Mouse (Mus musculus) limb, embryonic 14.5 days (tissue): Measurements from ENCODE around the gene Pde4b. TPM values are rescaled to one million over a fixed set of nuclear protein-coding genes. Genes with fewer than 3 reads are reported as not detected.
"Not testable (repeated sequence)": the region's sequence is repeated elsewhere in the genome, so short reads cannot be mapped to it uniquely, and the experiment has no call there.

Source experiments
- ATAC-seq: fragments of 200-750 bp; cut with Nextera tagmentation; 2 replicates; pipeline ENCODE4 v1.8.0; 2017; ENCODE audit warnings: low read depth, moderate number of reproducible peaks, moderate TSS enrichment; ENCODE audit not compliant: low FRiP score
- DNase-seq: peaks from one replicate; pipeline ENCODE4 v3.0.0-alpha.2; 2015; ENCODE audit warnings: low spot score
- H3K27ac ChIP-seq: fragments of 300-500 bp; sonication (generic); replicated peaks from 2 replicates; pipeline ENCODE4 v1.5.1; 2014; ENCODE audit warnings: low read depth, mild to moderate bottlenecking, low read length, moderate library complexity, mixed read lengths
- H3K27me3 ChIP-seq: fragments of 300-500 bp; sonication (generic); 2 replicates; pipeline ENCODE4 v1.6.1; 2014; ENCODE audit warnings: low read length, mixed read lengths; ENCODE audit not compliant: control insufficient read depth, insufficient read depth
- H3K36me3 ChIP-seq: fragments of 300-500 bp; sonication (generic); 2 replicates; pipeline ENCODE4 v1.6.1; 2014; ENCODE audit warnings: mild to moderate bottlenecking, low read length, moderate library complexity, mixed read lengths; ENCODE audit not compliant: control insufficient read depth, insufficient read depth
- H3K4me1 ChIP-seq: fragments of 300-500 bp; sonication (generic); 2 replicates; pipeline ENCODE4 v1.6.1; 2014; ENCODE audit warnings: antibody characterized with exemption, low read length, mixed read lengths; ENCODE audit not compliant: control insufficient read depth, insufficient read depth
- H3K4me2 ChIP-seq: fragments of 300-500 bp; sonication (generic); replicated peaks from 2 replicates; pipeline ENCODE4 v1.6.1; 2014; ENCODE audit warnings: low read depth, mild to moderate bottlenecking, low read length, moderate library complexity; ENCODE audit not compliant: severe bottlenecking
- H3K4me3 ChIP-seq: fragments of 300-500 bp; sonication (generic); replicated peaks from 2 replicates; pipeline ENCODE4 v1.5.1; 2014; ENCODE audit warnings: low read length
- H3K9ac ChIP-seq: fragments of 300-500 bp; sonication (generic); 2 replicates; pipeline ENCODE4 v1.6.1; 2014; ENCODE audit warnings: mild to moderate bottlenecking, low read depth, low read length, moderate library complexity; ENCODE audit not compliant: severe bottlenecking
- H3K9me3 ChIP-seq: fragments of 300-500 bp; sonication (generic); 2 replicates; pipeline ENCODE4 v1.6.1; 2016; ENCODE audit warnings: low read length; ENCODE audit not compliant: control insufficient read depth
- POLR2A ChIP-seq: fragments of 200-500 bp; IDR thresholded peaks from 2 replicates; pipeline ENCODE4 v1.8.0; 2012; ENCODE audit warnings: inconsistent platforms, mild to moderate bottlenecking, moderate library complexity, borderline replicate concordance; ENCODE audit not compliant: insufficient read depth, insufficient read length; ENCODE audit errors: extremely low read depth
- WGBS: fragments of 180-500 bp; shearing (Covaris S2); extraction: QIAGEN DNeasy Blood & Tissue Kit; methylation state at CpG from one replicate; pipeline ENCODE4 v1.1.7; 2014; 5-methylcytosine and 5-hydroxymethylcytosine counted together
- polyA plus RNA-seq, 2 experiments: library from polyadenylated mRNA; depleted of rRNA in 1 of 2; stranded (reverse) in 1 of 2; unstranded in 1 of 2; fragments of >200 nt; fragmentation: Nextera tagmentation in 1 of 2; extraction: Ambion mirVana in 1 of 2; gene quantifications; 2 replicates each; pipeline versions ENCODE4 v1.2.1 to v1.2.3; 2012 to 2014

Gene Pde4b
- polyA plus RNA-seq, 2 experiments: 14.4 to 18.3 TPM

GRCm38 (mm10) chr4:102486921-102487240 is 399.5 kb downstream of the Pde4b start:
- TF ChIP-seq POLR2A: no peak

GRCm38 (mm10) chr4:102488000-102488399 is 400.7 kb downstream of the Pde4b start:
- ATAC-seq: no peak

More at GRCm38 (mm10) chr4:102486921-102487240, 399.5 kb downstream of the Pde4b start:
- H3K4me2 ChIP-seq: no peak overlapping the region
- WGBS: 77% methylated on average over 3 of the region's 3 CpGs
- H3K36me3 ChIP-seq: no peaks in the 10 kb centered on the region
- ATAC-seq (no peak), DNase-seq (no peak)
- no peak overlapping the region for H3K27ac ChIP-seq
- no peak overlapping the region for H3K9ac ChIP-seq
- 0 out of 2 replicates have a peak, but pooled peaks cover 13% of the 10 kb centered on the region for H3K4me1 ChIP-seq
- no peaks in the 10 kb centered on the region for H3K9me3 ChIP-seq
- H3K27me3 ChIP-seq: no peaks in the 10 kb centered on the region
- H3K4me3 ChIP-seq: no peak overlapping the region

GRCm38 (mm10) chr4:102491468-102492123 is 404.3 kb downstream of the Pde4b start:
- Histone ChIP-seq H3K4me2 (no peak overlapping the region), H3K9me3 (no peaks in the 10 kb centered on the region), H3K4me1 (peaks cover 31% of the 10 kb centered on the region), H3K36me3 (no peaks in the 10 kb centered on the region), H3K27ac (no peak overlapping the region), H3K9ac (no peak overlapping the region), H3K27me3 (no peaks in the 10 kb centered on the region), H3K4me3 (no peak overlapping the region)
- peak; percentile 29; the same call in 1 of the 2 replicates for ATAC-seq
- peak; percentile 62 for DNase-seq
- no peak for TF ChIP-seq POLR2A
- 21% methylated on average over 11 of the region's 11 CpGs for WGBS

More at GRCm38 (mm10) chr4:102488000-102488399, 400.7 kb downstream of the Pde4b start:
- H3K27me3 ChIP-seq: no peaks in the 10 kb centered on the region
- H3K4me3 ChIP-seq: no peak overlapping the region
- 0 out of 2 replicates have a peak, but pooled peaks cover 13% of the 10 kb centered on the region for H3K4me1 ChIP-seq
- no peak overlapping the region for H3K4me2 ChIP-seq
- no peak overlapping the region for H3K9ac ChIP-seq
- 10% methylated on average over 2 of the region's 2 CpGs for WGBS
- no peak overlapping the region for H3K27ac ChIP-seq
- H3K9me3 ChIP-seq: no peaks in the 10 kb centered on the region
- no peak for DNase-seq
- H3K36me3 ChIP-seq: no peaks in the 10 kb centered on the region
- no peak for TF ChIP-seq POLR2A

- no peaks in the 10 kb centered on the region for H3K27me3 ChIP-seq
- no peak for TF ChIP-seq POLR2A
- no peak overlapping the region for H3K27ac ChIP-seq
- no peak overlapping the region for H3K9ac ChIP-seq
- H3K4me2 ChIP-seq: no peak overlapping the region
- H3K9me3 ChIP-seq: no peaks in the 10 kb centered on the region
- ATAC-seq: no peak
- H3K36me3 ChIP-seq: no peaks in the 10 kb centered on the region
- H3K4me3 ChIP-seq: no peak overlapping the region
- peaks cover 38% of the 10 kb centered on the region for H3K4me1 ChIP-seq
- 73% methylated on average over 5 of the region's 5 CpGs for WGBS
- no peak for DNase-seq
Observed at GRCm38 (mm10) chr4:102492911-102493310, 405.6 kb downstream of the Pde4b start.

GRCm38 (mm10) chr4:102493342-102494128 is 406.2 kb downstream of the Pde4b start:
- Histone ChIP-seq H3K9me3 (no peaks in the 10 kb centered on the region), H3K27me3 (no peaks in the 10 kb centered on the region), H3K9ac (no peak overlapping the region), H3K36me3 (no peaks in the 10 kb centered on the region), H3K4me2 (no peak overlapping the region), H3K27ac (no peak overlapping the region), H3K4me1 (peaks cover 37% of the 10 kb centered on the region), H3K4me3 (no peak overlapping the region)
- ATAC-seq (peak; percentile 46; the same call in 1 of the 2 replicates), DNase-seq (peak; percentile 87)
- 50% methylated on average over 4 of the region's 4 CpGs for WGBS
- TF ChIP-seq POLR2A: no peak

GRCm38 (mm10) chr4:102494203-102494602 is 406.9 kb downstream of the Pde4b start:
- WGBS: 93% methylated on average over 8 of the region's 10 CpGs
- peaks cover 33% of the 10 kb centered on the region for H3K4me1 ChIP-seq
- not testable (repeated sequence) for H3K27ac ChIP-seq, ATAC-seq, H3K9ac ChIP-seq, H3K27me3 ChIP-seq, H3K4me2 ChIP-seq, DNase-seq, H3K4me3 ChIP-seq, H3K36me3 ChIP-seq, H3K9me3 ChIP-seq
